Mouse (Mus musculus) embryonic fibroblast, embryonic 13.5 days (primary cell): ENCODE data around the gene Pkd1l1. TPM values are rescaled to one million over a fixed set of nuclear protein-coding genes. Genes with fewer than 3 reads are reported as not detected.
A peak's percentile ranks its signal among the peaks of the same experiment; 100 is the strongest.

Experiments
- H3K27ac ChIP-seq: 2 replicates; pipeline ENCODE4 v1.5.1; 2012; ENCODE audit warnings: low read length, control low read depth, inconsistent platforms; ENCODE audit not compliant: insufficient read depth
- H3K4me1 ChIP-seq: 2 replicates; pipeline ENCODE4 v1.6.1; 2011; ENCODE audit warnings: low read length; ENCODE audit not compliant: control insufficient read depth, insufficient read depth
- H3K4me3 ChIP-seq: 2 replicates; pipeline ENCODE4 v1.5.1; 2011; ENCODE audit warnings: mild to moderate bottlenecking, control low read depth, low read length; ENCODE audit not compliant: insufficient read depth
- CTCF ChIP-seq: IDR thresholded peaks from 2 replicates; pipeline ENCODE4 v1.5.1; 2011; ENCODE audit warnings: mild to moderate bottlenecking, control low read depth, low read length, moderate library complexity, borderline replicate concordance; ENCODE audit not compliant: insufficient read depth
- POLR2A ChIP-seq: IDR thresholded peaks from 2 replicates; pipeline ENCODE4 v1.6.1; 2011; ENCODE audit warnings: low read depth, mild to moderate bottlenecking, control low read depth, low read length, moderate library complexity
- polyA plus RNA-seq: library from polyadenylated mRNA; stranded (reverse); fragments of >200 nt; gene quantifications from 2 replicates; pipeline ENCODE4 v1.2.4, GENCODE M21; 2011; ENCODE audit warnings: low read depth; ENCODE audit not compliant: missing spikeins, insufficient read length

Pkd1l1 gene
- polyA plus RNA-seq, result not detected in 2 replicates

GRCm38 (mm10) chr11:8973166-8973565 is at the start of gene Pkd1l1:
Gene Pkd1l1 (minus strand): TSS chr11:8973266.
- H3K27ac ChIP-seq, result no peak within 1 kb of the TSS
- TF ChIP-seq POLR2A (no peak), CTCF (no peak)
- no peaks in the 10 kb centered on the region for H3K4me1 ChIP-seq
- H3K4me3 ChIP-seq, result no peak within 1 kb of the TSS

DNA sequence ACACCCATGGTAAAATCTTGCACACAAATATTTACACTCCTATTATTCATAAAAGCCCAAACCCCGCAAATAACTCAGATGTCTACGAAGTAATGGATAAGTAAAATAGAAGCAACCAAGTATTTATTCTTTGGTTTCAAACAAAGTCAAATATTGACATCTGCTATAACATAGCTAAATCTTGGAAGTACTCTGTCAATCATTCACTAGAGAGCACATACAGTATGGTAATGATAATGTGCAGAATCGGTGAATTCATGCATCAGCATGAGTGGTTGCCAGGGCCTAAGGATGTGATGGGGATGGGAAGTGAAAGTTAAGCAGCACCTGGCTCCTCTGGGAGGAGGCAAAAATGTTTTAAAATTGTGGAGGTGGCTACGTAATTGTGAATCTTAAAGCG is 47.1 kb upstream of the Pkd1l1 start:
- Histone ChIP-seq H3K27ac (no peak overlapping the region), H3K4me1 (no peaks in the 10 kb centered on the region), H3K4me3 (no peak overlapping the region)
- TF ChIP-seq POLR2A, result no peak

- no peak overlapping the region for H3K4me3 ChIP-seq
- H3K4me1 ChIP-seq, result no peaks in the 10 kb centered on the region
- no peak overlapping the region for H3K27ac ChIP-seq
- no peak for TF ChIP-seq POLR2A
- no peak for TF ChIP-seq CTCF
These were observed 45.6 kb upstream of the Pkd1l1 start for GRCm38 (mm10) chr11:9018491-9019267.

DNA sequence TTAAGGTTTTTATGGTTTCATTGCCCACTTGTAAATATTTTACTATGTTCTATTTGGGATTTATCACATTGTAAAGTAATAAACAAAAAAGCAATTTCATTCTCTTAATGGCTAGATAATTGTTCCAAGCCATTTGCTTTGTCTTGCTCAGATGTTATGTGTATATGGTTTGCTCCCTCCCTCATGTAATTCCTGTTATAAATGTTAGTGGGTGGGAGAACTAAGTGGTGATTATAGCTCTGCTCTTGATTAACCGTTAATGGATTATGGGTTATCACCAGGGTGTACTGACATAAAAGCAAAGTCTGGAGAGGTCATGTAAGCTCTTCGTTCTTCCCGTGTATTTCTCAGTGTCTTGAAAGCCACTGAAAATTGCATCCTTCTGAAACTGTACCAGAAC is 41.7 kb upstream of the Pkd1l1 start:
- no peaks in the 10 kb centered on the region; the same call in 1 of the 2 replicates for H3K4me1 ChIP-seq

GRCm38 (mm10) chr11:9011348-9011747 is 38.3 kb upstream of the Pkd1l1 start:
- TF ChIP-seq CTCF (no peak), POLR2A (no peak)
- H3K4me3 ChIP-seq, result peak overlapping the region; percentile 86
- H3K27ac ChIP-seq, result no peak overlapping the region
- H3K4me1 ChIP-seq, result no peaks in the 10 kb centered on the region; the same call in 1 of the 2 replicates

More for the DNA sequence above, 41.7 kb upstream of the Pkd1l1 start:
- no peak overlapping the region for H3K27ac ChIP-seq
- no peak overlapping the region for H3K4me3 ChIP-seq
- TF ChIP-seq POLR2A (no peak), CTCF (no peak)

DNA sequence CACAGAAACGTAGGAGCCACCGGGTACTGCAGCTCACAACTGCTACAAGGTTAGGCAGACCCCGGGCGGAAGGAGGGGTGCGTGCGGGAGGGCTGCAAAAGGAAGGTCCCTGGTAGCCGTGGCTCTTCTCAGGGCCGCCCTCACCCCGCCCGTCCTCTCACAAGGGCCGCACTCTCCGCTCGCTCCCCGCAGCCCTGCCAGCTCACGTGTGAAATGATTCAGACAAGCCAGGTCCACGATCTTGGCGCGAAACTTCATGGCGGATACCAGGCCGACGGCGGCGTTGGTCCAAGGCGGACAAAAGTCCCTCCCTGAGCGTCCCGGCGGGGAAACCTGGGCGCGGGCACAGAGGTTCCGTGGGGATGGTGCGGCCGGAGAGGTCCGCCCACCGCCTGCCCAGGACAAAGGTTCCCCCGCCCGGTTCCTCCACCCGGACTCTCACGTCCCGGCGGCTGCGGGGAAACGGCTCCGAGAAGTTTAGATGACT is 37.8 kb upstream of the Pkd1l1 start, which contains the start of gene Hus1:
Hus1 (minus strand) TSS at position 339 of the 487 bp plus-strand sequence.
- Histone ChIP-seq H3K27ac (peak within 1 kb of the TSS; percentile 73), H3K4me1 (no peaks in the 10 kb centered on the region; the same call in 1 of the 2 replicates), H3K4me3 (peak within 1 kb of the TSS; percentile 86)
- TF ChIP-seq CTCF, result no peak
- peak; percentile 86 for TF ChIP-seq POLR2A

- Histone ChIP-seq H3K4me3 (peak overlapping the region; percentile 86), H3K4me1 (no peaks in the 10 kb centered on the region; the same call in 1 of the 2 replicates), H3K27ac (peak overlapping the region; percentile 73; the same call in 1 of the 2 replicates)
- TF ChIP-seq POLR2A, result no peak
- no peak for TF ChIP-seq CTCF
These were observed 37.4 kb upstream of the Pkd1l1 start for GRCm38 (mm10) chr11:9010416-9010815.

GRCm38 (mm10) chr11:9008761-9009160 is 35.7 kb upstream of the Pkd1l1 start:
- Histone ChIP-seq H3K4me1 (no peaks in the 10 kb centered on the region; the same call in 1 of the 2 replicates), H3K27ac (no peak overlapping the region), H3K4me3 (no peak overlapping the region)
- no peak for TF ChIP-seq CTCF
- no peak for TF ChIP-seq POLR2A

DNA sequence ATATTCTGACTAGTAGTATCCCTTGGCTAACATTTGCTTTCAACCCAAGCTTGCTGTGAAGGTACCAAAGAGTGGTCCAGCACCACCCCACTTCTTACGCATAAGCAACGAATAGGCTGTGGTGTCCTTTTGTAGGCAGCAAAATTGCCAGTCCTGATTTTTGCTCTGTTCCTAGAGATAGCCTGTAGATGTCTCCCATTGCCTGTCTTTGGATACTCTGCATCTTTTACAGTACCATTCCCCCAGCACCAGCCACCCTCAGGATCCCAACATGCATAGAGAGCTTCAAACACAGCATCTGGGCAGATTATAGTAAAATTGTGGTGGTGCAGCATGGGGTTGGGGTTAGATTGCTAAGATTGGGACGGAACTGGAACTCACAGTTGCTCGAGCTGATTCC is 15.0 kb upstream of the Pkd1l1 start:
- Histone ChIP-seq H3K4me3 (no peak overlapping the region), H3K27ac (no peak overlapping the region), H3K4me1 (no peaks in the 10 kb centered on the region)
- TF ChIP-seq POLR2A (no peak), CTCF (no peak)

DNA sequence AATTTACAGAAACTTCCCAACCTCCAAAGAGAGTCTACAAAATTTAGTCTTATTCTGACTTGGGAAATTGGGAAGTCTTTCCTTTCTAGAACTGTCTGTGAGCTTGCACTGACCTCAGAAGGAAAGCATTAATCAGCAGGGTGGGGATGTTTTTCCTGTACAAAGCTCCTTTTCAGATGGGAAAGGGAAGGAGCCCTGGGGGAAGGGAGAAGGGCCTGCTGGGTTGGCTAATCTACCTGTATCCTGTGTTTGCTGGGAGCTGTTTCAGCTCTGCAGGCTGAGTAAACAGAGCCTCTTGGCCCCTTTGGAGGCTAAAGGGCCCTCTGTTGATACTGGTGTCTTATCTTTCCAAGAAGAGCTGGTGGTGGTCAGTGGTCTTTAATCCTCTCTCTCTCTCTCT is 13.0 kb upstream of the Pkd1l1 start:
- no peaks in the 10 kb centered on the region for H3K4me1 ChIP-seq
- H3K27ac ChIP-seq, result no peak overlapping the region
- no peak for TF ChIP-seq POLR2A
- TF ChIP-seq CTCF, result no peak
- H3K4me3 ChIP-seq, result no peak overlapping the region
